Mouse (Mus musculus): ENCODE data around the gene Ptpn18. TPM values are rescaled to one million over a fixed set of nuclear protein-coding genes. Genes with fewer than 3 reads are reported as not detected.

The Ptpn18 gene
- 1.6 and 5.6 TPM in 2 replicates for polyA plus RNA-seq (2014; fragmentation: Nextera tagmentation; extraction: Ambion mirVana)

DNA sequence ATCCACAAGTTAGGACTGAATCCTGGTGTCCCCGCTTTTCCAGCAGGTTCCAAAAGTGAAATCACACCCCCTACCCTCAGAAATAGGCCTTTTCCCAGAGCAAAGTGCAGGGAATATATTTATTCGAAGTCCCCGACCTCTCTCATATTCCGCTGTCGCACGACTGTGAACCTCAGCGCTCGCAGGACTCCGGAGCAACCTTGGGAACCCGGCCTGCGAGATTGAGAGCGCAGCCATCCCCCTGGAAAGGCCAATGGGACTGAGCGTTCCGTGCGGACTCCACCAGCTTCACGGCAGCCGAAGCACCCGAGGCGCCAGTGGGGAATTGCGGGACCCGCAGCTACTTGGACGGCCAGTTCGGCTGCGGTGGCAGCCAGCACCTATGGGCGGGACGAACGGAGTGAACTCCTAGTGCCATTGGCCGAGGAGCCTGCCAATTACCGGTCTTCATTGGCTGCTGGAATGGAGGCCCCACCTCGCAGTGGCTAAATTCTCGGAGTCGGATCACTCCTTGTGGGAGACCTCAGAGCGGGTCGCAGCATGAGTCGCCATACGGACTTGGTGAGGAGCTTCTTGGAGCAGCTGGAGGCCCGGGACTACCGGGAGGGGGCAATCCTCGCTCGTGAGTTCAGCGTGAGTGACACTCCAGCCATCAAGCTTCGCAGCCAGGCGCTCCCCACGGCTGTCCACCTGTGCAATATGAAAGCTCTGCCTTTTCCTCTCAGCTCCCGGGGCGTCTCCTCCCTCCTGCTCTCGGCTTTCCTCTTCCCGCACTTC is at the start of gene Ptpn18:
Gene Ptpn18, plus strand, starts transcription at position 479 of the 777 bp plus-strand sequence.
- peaks cover 12% of the 10 kb centered on the region; the same call in 1 of the 2 replicates for H3K27me3 ChIP-seq (ENCODE audit: control insufficient read depth, insufficient read depth, low read length)
- H3K4me3 ChIP-seq (ENCODE audit: low read depth, low read length), result peak within 1 kb of the TSS; percentile 36
- H3K27ac ChIP-seq (ENCODE audit: low read depth, low read length), result no peak within 1 kb of the TSS
- ATAC-seq (ENCODE audit: low read depth), result peak; percentile 94
- peak within 1 kb of the TSS; percentile 86 for H3K4me2 ChIP-seq (ENCODE audit: low read depth, low read length)
- H3K4me1 ChIP-seq (ENCODE audit: control insufficient read depth, insufficient read depth, low read length), result no peaks in the 10 kb centered on the region
- WGBS, result under 1% methylated on average over 48 of the region's 48 CpGs
- no peaks in the 10 kb centered on the region for H3K9me3 ChIP-seq (ENCODE audit: control insufficient read depth, low read length)
- no peaks in the 10 kb centered on the region for H3K36me3 ChIP-seq (ENCODE audit: control insufficient read depth, insufficient read depth, low read length)
- H3K9ac ChIP-seq (replicated peaks; ENCODE audit: low read depth, low read length), result peak within 1 kb of the TSS; percentile 17

DNA sequence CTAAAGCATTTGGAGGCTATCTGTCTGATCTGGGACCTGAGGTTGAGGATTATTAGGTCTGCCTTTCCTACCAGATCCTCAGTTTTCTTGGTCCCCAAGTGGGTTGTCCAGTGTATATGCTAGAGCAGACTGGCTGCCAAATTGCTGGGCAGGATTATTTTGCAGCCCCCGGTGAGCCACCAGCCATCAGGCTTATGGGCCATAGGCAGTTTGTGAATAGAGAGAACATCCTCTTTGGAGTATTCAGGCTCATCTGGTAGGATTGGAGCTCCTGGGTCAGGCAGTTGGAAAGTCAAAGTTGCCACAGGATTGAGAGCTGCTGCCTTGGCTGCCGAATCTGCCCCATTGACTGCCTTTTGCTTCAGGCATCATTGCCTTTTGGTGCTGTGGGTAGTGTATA is 31.1 kb upstream of the Ptpn18 start:
- no peak overlapping the region for H3K27ac ChIP-seq (ENCODE audit: low read depth, low read length)
- no peak overlapping the region for H3K9ac ChIP-seq (replicated peaks; ENCODE audit: low read depth, low read length)
- no peaks in the 10 kb centered on the region; the same call in none of the 2 replicates for H3K9me3 ChIP-seq (ENCODE audit: control insufficient read depth, low read length)
- ATAC-seq (ENCODE audit: low read depth), result no peak
- no peaks in the 10 kb centered on the region for H3K27me3 ChIP-seq (ENCODE audit: control insufficient read depth, insufficient read depth, low read length)
- 98% methylated on average over 2 of the region's 2 CpGs for WGBS
- no peak overlapping the region for H3K4me3 ChIP-seq (ENCODE audit: low read depth, low read length)
- H3K4me1 ChIP-seq (ENCODE audit: control insufficient read depth, insufficient read depth, low read length), result no peaks in the 10 kb centered on the region; the same call in 1 of the 2 replicates
- H3K4me2 ChIP-seq (ENCODE audit: low read depth, low read length), result no peak overlapping the region
- no peaks in the 10 kb centered on the region for H3K36me3 ChIP-seq (ENCODE audit: control insufficient read depth, insufficient read depth, low read length)

DNA sequence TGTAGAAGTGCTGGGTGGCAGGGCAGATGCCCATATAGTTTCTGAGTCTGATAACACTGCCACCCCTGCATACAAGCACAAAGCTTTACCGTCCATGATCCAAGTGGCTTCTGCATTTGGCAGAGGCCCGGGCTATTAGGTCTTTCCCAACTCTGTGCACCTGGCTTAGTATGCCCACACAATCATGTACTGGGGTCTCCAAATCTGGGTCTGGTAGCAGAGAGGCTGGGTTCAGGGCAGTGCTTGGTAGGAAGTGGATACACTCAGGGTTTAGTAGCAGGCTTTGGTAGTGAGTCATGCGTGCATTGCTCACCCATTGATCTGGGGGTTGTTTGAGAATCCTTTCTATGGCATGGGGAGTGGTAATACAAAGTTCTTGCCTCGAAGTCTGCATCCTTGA is 30.3 kb upstream of the Ptpn18 start:
- H3K36me3 ChIP-seq (ENCODE audit: control insufficient read depth, insufficient read depth, low read length), result no peaks in the 10 kb centered on the region
- H3K4me1 ChIP-seq (ENCODE audit: control insufficient read depth, insufficient read depth, low read length), result peaks cover 4% of the 10 kb centered on the region; the same call in 1 of the 2 replicates
- H3K27me3 ChIP-seq (ENCODE audit: control insufficient read depth, insufficient read depth, low read length), result no peaks in the 10 kb centered on the region
- no peak overlapping the region for H3K27ac ChIP-seq (ENCODE audit: low read depth, low read length)
- H3K9ac ChIP-seq (replicated peaks; ENCODE audit: low read depth, low read length), result no peak overlapping the region
- no peak overlapping the region for H3K4me3 ChIP-seq (ENCODE audit: low read depth, low read length)
- H3K4me2 ChIP-seq (ENCODE audit: low read depth, low read length), result no peak overlapping the region
- H3K9me3 ChIP-seq (ENCODE audit: control insufficient read depth, low read length), result no peaks in the 10 kb centered on the region; the same call in none of the 2 replicates
- WGBS, result 97% methylated on average over 4 of the region's 4 CpGs
- no peak for ATAC-seq (ENCODE audit: low read depth)

DNA sequence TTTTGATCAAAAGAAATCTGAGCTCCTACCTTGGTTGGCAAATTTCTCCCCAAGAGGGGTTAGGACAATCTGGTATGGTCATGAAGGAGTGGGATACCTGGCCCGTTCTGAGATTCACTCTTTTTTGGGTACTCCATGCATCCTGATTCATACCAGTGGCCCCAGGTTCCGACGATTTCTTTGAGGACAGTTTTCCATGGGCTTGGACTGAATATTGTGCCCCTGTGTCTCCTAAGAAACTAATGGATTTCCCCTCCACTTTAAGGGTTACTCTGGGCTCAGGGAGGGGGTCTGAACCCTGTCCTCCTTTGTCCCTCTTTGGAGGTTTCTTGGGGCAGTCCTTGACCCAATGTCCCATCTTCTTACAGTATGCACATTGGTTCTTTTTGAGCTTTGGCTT is 28.6 kb upstream of the Ptpn18 start:
- Histone ChIP-seq H3K9me3 (ENCODE audit: control insufficient read depth, low read length) (no peaks in the 10 kb centered on the region; the same call in none of the 2 replicates), H3K27ac (ENCODE audit: low read depth, low read length) (no peak overlapping the region), H3K4me3 (ENCODE audit: low read depth, low read length) (no peak overlapping the region), H3K9ac (replicated peaks; ENCODE audit: low read depth, low read length) (no peak overlapping the region), H3K4me2 (ENCODE audit: low read depth, low read length) (no peak overlapping the region), H3K36me3 (ENCODE audit: control insufficient read depth, insufficient read depth, low read length) (no peaks in the 10 kb centered on the region), H3K4me1 (ENCODE audit: control insufficient read depth, insufficient read depth, low read length) (peaks cover 4% of the 10 kb centered on the region; the same call in 1 of the 2 replicates), H3K27me3 (ENCODE audit: control insufficient read depth, insufficient read depth, low read length) (no peaks in the 10 kb centered on the region)
- ATAC-seq (ENCODE audit: low read depth), result no peak
- 97% methylated on average over 3 of the region's 3 CpGs for WGBS

DNA sequence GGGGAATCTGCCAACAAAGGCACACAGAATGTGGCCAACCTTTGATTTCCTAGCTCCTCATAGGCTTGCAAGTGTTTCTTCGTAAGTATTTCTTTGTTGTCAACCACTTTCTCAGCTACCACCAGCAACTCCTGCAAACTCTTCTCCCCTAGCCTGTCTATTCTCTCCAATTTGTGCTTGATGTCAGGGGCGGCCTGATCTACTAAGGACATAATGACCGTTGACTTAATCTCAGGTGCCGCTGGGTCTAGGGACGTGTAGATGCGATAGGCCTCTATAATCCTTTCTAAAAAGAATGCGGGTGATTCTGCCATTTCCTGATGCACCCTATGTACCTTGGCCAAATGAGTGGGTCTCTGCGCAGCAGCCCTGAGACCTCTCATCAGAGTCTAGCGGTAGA is 28.1 kb upstream of the Ptpn18 start:
- no peak overlapping the region for H3K27ac ChIP-seq (ENCODE audit: low read depth, low read length)
- ATAC-seq (ENCODE audit: low read depth), result no peak
- no peaks in the 10 kb centered on the region for H3K27me3 ChIP-seq (ENCODE audit: control insufficient read depth, insufficient read depth, low read length)
- no peaks in the 10 kb centered on the region for H3K36me3 ChIP-seq (ENCODE audit: control insufficient read depth, insufficient read depth, low read length)
- H3K4me3 ChIP-seq (ENCODE audit: low read depth, low read length), result no peak overlapping the region
- 97% methylated on average over 9 of the region's 9 CpGs for WGBS
- H3K4me1 ChIP-seq (ENCODE audit: control insufficient read depth, insufficient read depth, low read length), result peaks cover 4% of the 10 kb centered on the region; the same call in 1 of the 2 replicates
- no peak overlapping the region for H3K4me2 ChIP-seq (ENCODE audit: low read depth, low read length)
- H3K9ac ChIP-seq (replicated peaks; ENCODE audit: low read depth, low read length), result no peak overlapping the region
- H3K9me3 ChIP-seq (ENCODE audit: control insufficient read depth, low read length), result no peaks in the 10 kb centered on the region; the same call in none of the 2 replicates

DNA sequence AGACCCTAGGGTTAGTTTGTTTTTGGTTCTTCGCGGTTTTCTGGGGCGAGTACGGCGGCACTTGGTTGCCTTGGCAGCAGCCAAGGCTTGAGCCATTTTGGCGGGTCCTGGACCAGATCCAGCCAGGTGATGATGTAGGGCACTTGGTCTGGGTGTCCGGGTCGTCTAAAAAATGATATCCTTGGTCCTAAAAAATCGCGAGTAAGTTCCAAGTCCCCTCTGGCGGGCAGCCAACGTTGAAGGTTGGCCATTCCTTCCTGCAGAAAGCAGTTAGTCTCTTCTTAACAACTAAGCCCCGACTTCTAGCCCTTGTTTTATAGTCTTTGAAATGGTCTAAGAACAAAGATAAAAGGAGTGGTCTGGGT is 27.2 kb upstream of the Ptpn18 start:
- Histone ChIP-seq H3K9me3 (ENCODE audit: control insufficient read depth, low read length) (no peaks in the 10 kb centered on the region; the same call in none of the 2 replicates), H3K9ac (replicated peaks; ENCODE audit: low read depth, low read length) (peak overlapping the region; percentile 60; the same call in 1 of the 2 replicates), H3K4me1 (ENCODE audit: control insufficient read depth, insufficient read depth, low read length) (peaks cover 4% of the 10 kb centered on the region; the same call in 1 of the 2 replicates), H3K4me2 (ENCODE audit: low read depth, low read length) (peak overlapping the region; percentile 64), H3K36me3 (ENCODE audit: control insufficient read depth, insufficient read depth, low read length) (no peaks in the 10 kb centered on the region), H3K27ac (ENCODE audit: low read depth, low read length) (no peak overlapping the region), H3K27me3 (ENCODE audit: control insufficient read depth, insufficient read depth, low read length) (no peaks in the 10 kb centered on the region), H3K4me3 (ENCODE audit: low read depth, low read length) (peak overlapping the region; percentile 46)
- ATAC-seq (ENCODE audit: low read depth), result no peak
- WGBS, result 28% methylated on average over 13 of the region's 13 CpGs

DNA sequence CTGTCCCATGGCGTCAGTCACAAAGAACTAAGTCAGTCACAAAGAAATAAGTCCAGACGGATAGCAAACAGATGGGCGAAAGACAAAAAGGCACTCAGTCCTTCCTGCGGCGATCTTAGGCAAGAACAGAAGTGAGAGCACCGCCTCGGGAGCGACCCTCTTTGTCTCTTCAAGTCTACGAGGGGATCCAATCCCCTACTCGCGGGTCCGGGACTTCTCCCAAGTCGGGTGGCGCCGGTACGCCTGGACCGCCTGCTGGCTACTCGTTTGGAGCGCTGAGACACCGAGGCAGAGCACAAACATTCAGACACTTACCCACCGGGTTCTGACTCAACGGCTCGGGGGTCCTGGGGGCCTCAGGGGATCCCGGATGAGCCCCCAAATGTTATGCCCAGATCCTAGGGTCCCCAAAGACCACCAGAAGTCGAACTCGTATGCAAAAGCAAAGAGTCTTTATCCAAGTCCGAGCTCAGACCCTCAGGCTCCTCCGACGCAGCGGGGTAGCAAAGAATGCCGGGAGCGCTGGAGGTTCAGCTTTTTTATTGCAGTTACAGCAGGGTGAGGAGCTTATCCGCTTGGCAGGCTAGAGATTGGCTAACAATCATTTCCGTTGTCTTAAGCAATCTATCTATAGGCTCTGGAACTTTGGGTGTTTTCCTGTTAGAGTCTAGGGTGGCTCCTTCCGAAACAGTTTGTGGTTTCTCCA is 26.6 kb upstream of the Ptpn18 start:
- peak overlapping the region; percentile 52 for H3K27ac ChIP-seq (ENCODE audit: low read depth, low read length)
- no peaks in the 10 kb centered on the region for H3K36me3 ChIP-seq (ENCODE audit: control insufficient read depth, insufficient read depth, low read length)
- H3K9ac ChIP-seq (replicated peaks; ENCODE audit: low read depth, low read length), result peak overlapping the region; percentile 60
- H3K4me1 ChIP-seq (ENCODE audit: control insufficient read depth, insufficient read depth, low read length), result peaks cover 4% of the 10 kb centered on the region; the same call in 1 of the 2 replicates
- no peaks in the 10 kb centered on the region for H3K27me3 ChIP-seq (ENCODE audit: control insufficient read depth, insufficient read depth, low read length)
- WGBS, result 5% methylated on average over 35 of the region's 35 CpGs
- H3K4me2 ChIP-seq (ENCODE audit: low read depth, low read length), result peak overlapping the region; percentile 64
- ATAC-seq (ENCODE audit: low read depth), result peak; percentile 12; the same call in 1 of the 2 replicates
- H3K4me3 ChIP-seq (ENCODE audit: low read depth, low read length), result peak overlapping the region; percentile 46
- H3K9me3 ChIP-seq (ENCODE audit: control insufficient read depth, low read length), result no peaks in the 10 kb centered on the region; the same call in 1 of the 2 replicates

DNA sequence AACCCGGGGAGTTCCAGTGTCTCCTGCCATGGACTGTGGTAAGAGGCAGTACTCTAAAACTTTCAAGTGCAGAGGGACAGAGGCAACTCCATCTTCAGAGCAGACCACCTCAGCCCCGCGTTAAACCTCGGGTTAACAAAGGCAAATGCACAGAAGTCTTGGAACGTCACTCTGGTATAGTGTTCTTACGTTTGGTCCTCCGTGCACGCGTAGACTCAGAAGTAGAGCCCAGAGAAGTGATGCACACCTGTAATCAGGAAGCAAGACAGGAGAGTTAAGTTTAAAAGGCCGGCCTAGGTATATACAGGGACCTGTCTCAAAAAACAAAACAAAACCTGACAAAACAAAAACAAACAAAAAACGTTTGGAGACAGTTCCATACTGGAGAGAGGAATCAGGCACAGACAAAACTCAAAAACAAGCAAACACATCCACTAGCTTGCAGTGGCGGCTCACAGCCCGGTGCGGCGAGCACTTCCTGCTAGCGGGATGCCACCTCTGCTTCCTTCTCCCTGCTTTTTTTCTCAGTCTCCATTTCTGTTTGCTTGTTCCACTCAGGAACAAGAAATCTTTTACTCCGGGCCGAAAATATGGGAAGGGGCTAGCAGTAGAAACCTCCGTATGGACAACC is 25.6 kb upstream of the Ptpn18 start:
- Histone ChIP-seq H3K4me3 (ENCODE audit: low read depth, low read length) (peak overlapping the region; percentile 59), H3K4me1 (ENCODE audit: control insufficient read depth, insufficient read depth, low read length) (peaks cover 9% of the 10 kb centered on the region; the same call in 1 of the 2 replicates), H3K27ac (ENCODE audit: low read depth, low read length) (0 out of 2 replicates have a peak overlapping the region, but pooled peaks have one; percentile 60), H3K9me3 (ENCODE audit: control insufficient read depth, low read length) (no peaks in the 10 kb centered on the region; the same call in 1 of the 2 replicates), H3K4me2 (ENCODE audit: low read depth, low read length) (peak overlapping the region; percentile 64), H3K9ac (replicated peaks; ENCODE audit: low read depth, low read length) (peak overlapping the region; percentile 47; the same call in 1 of the 2 replicates), H3K36me3 (ENCODE audit: control insufficient read depth, insufficient read depth, low read length) (no peaks in the 10 kb centered on the region), H3K27me3 (ENCODE audit: control insufficient read depth, insufficient read depth, low read length) (no peaks in the 10 kb centered on the region)
- no peak for ATAC-seq (ENCODE audit: low read depth)
- WGBS, result 14% methylated on average over 19 of the region's 19 CpGs

Measured in neural tube, embryonic 14.5 days (tissue).